Mouse (Mus musculus): Measurements from ENCODE around the gene AL731706.2.
A peak's percentile ranks its signal among the peaks of the same experiment; 100 is the strongest.
"Not testable (repeated sequence)": the region's sequence is repeated elsewhere in the genome, so short reads cannot be mapped to it uniquely, and the experiment has no call there.

AL731706.2 gene

GRCm38 (mm10) chr2:136885579-136885978, at the start of gene AL731706.2:
TSS of gene AL731706.2 (minus strand) at chr2:136885679.
- DNase-seq (ENCODE audit: low read depth, low spot score): no peak

- DNase-seq (ENCODE audit: low read depth, low spot score): no peak
These were observed 35.5 kb upstream of the AL731706.2 start for GRCm38 (mm10) chr2:136921003-136921408.

- no peak for DNase-seq (ENCODE audit: low read depth, low spot score)
These were observed 34.9 kb upstream of the AL731706.2 start for GRCm38 (mm10) chr2:136920257-136920993.

GRCm38 (mm10) chr2:136919433-136919832, 34.0 kb upstream of the AL731706.2 start:
- no peak for DNase-seq (ENCODE audit: low read depth, low spot score)

- no peak for DNase-seq (ENCODE audit: low read depth, low spot score)
These were observed 28.9 kb upstream of the AL731706.2 start for GRCm38 (mm10) chr2:136914334-136914902.

- DNase-seq (ENCODE audit: low read depth, low spot score): no peak
These were observed 27.5 kb upstream of the AL731706.2 start for GRCm38 (mm10) chr2:136913021-136913420.

- DNase-seq (ENCODE audit: low read depth, low spot score): no peak
These were observed 26.5 kb upstream of the AL731706.2 start for GRCm38 (mm10) chr2:136911958-136912411.

- no peak for DNase-seq (ENCODE audit: low read depth, low spot score)
These were observed 23.8 kb upstream of the AL731706.2 start for GRCm38 (mm10) chr2:136909298-136909697.

GRCm38 (mm10) chr2:136908596-136908995, 23.1 kb upstream of the AL731706.2 start:
- DNase-seq (ENCODE audit: low read depth, low spot score): no peak

- no peak for DNase-seq (ENCODE audit: low read depth, low spot score)
These were observed 10.7 kb upstream of the AL731706.2 start for GRCm38 (mm10) chr2:136896131-136896530.

GRCm38 (mm10) chr2:136894494-136894893, 9.0 kb upstream of the AL731706.2 start:
- no peak for DNase-seq (ENCODE audit: low read depth, low spot score)

GRCm38 (mm10) chr2:136891951-136892371, 6.5 kb upstream of the AL731706.2 start:
- DNase-seq (ENCODE audit: low read depth, low spot score): peak; percentile 95

- DNase-seq (ENCODE audit: low read depth, low spot score): peak; percentile 99
These were observed 5.8 kb upstream of the AL731706.2 start, which contains the start of the genes Slx4ip, AL731706.1 and Mkks for GRCm38 (mm10) chr2:136891068-136891950. TSS of gene Slx4ip (plus strand) at chr2:136891218. TSS of gene AL731706.1 (minus strand) at chr2:136891389. TSS of gene Mkks (minus strand) at chr2:136891389.

- DNase-seq (ENCODE audit: low read depth, low spot score): not testable (repeated sequence)
These were observed 5.2 kb upstream of the AL731706.2 start for GRCm38 (mm10) chr2:136890716-136891067.

- no peak for DNase-seq (ENCODE audit: low read depth, low spot score)
These were observed 1.4 kb upstream of the AL731706.2 start for GRCm38 (mm10) chr2:136886846-136887245.

GRCm38 (mm10) chr2:136854543-136855388, 30.7 kb downstream of the AL731706.2 start:
- no peak for DNase-seq (ENCODE audit: low read depth, low spot score)

GRCm38 (mm10) chr2:136850366-136850765, 35.1 kb downstream of the AL731706.2 start:
- DNase-seq (ENCODE audit: low read depth, low spot score): no peak

- no peak for DNase-seq (ENCODE audit: low read depth, low spot score)
These were observed 47.5 kb downstream of the AL731706.2 start for GRCm38 (mm10) chr2:136837994-136838393.

- no peak for DNase-seq (ENCODE audit: low read depth, low spot score)
These were observed 49.6 kb downstream of the AL731706.2 start for GRCm38 (mm10) chr2:136835882-136836281.
